Mouse (Mus musculus) thymus, adult 2 months (tissue): ENCODE measurements around the gene Gclc.

Experiments used
- CTCF ChIP-seq: fragments of 200-500 bp; IDR thresholded peaks from 2 replicates; pipeline ENCODE4 v1.5.1; 2012; ENCODE audit warnings: mild to moderate bottlenecking, control low read depth, low read length, moderate library complexity, borderline replicate concordance; ENCODE audit not compliant: control insufficient read depth, poor library complexity, insufficient read depth; ENCODE audit errors: extremely low read depth
- POLR2A ChIP-seq: fragments of 200-500 bp; IDR thresholded peaks from 2 replicates; pipeline ENCODE4 v1.6.1; 2012; ENCODE audit warnings: mild to moderate bottlenecking, low read length, control low read depth, moderate library complexity; ENCODE audit not compliant: control insufficient read depth, poor library complexity, insufficient read depth; ENCODE audit errors: extremely low read depth

GRCm38 (mm10) chr9:77825380-77825961 is 71.1 kb downstream of the Gclc start:
- TF ChIP-seq POLR2A = no peak
- TF ChIP-seq CTCF = no peak
